Mouse (Mus musculus): ENCODE measurements around the gene AC124108.1. TPM values are rescaled to one million over a fixed set of nuclear protein-coding genes. Genes with fewer than 3 reads are reported as not detected.

AC124108.1 gene
- polyA plus RNA-seq, 1 experiment from 2014 or later: 3.6 TPM

- ATAC-seq (ENCODE audit: low read depth): no peak
- peak overlapping the region; percentile 68; the same call in 1 of the 2 replicates for H3K4me2 ChIP-seq (ENCODE audit: low read depth, low read length)
Measured at GRCm38 (mm10) chr1:132195681-132196080, 4.4 kb downstream of the AC124108.1 start.

GRCm38 (mm10) chr1:132196337-132196736 lies 5.1 kb downstream of the AC124108.1 start:
- Histone ChIP-seq H3K9ac (replicated peaks; ENCODE audit: low read depth, low read length) (no peak overlapping the region), H3K4me1 (ENCODE audit: control insufficient read depth, insufficient read depth, low read length) (peaks cover 70% of the 10 kb centered on the region), H3K27me3 (ENCODE audit: control insufficient read depth, insufficient read depth, low read length) (no peaks in the 10 kb centered on the region), H3K27ac (ENCODE audit: low read depth, low read length) (no peak overlapping the region), H3K9me3 (ENCODE audit: control insufficient read depth, low read length) (no peaks in the 10 kb centered on the region), H3K4me2 (ENCODE audit: low read depth, low read length) (peak overlapping the region; percentile 21; the same call in 1 of the 2 replicates), H3K36me3 (ENCODE audit: control insufficient read depth, insufficient read depth, low read length) (no peaks in the 10 kb centered on the region), H3K4me3 (ENCODE audit: low read depth, low read length) (no peak overlapping the region)
- no peak for ATAC-seq (ENCODE audit: low read depth)
- WGBS: 13% methylated on average over 7 of the region's 7 CpGs

More at GRCm38 (mm10) chr1:132195681-132196080, 4.4 kb downstream of the AC124108.1 start:
- Histone ChIP-seq H3K9me3 (ENCODE audit: control insufficient read depth, low read length) (no peaks in the 10 kb centered on the region), H3K9ac (replicated peaks; ENCODE audit: low read depth, low read length) (no peak overlapping the region), H3K27me3 (ENCODE audit: control insufficient read depth, insufficient read depth, low read length) (no peaks in the 10 kb centered on the region), H3K27ac (ENCODE audit: low read depth, low read length) (no peak overlapping the region), H3K4me1 (ENCODE audit: control insufficient read depth, insufficient read depth, low read length) (peaks cover 65% of the 10 kb centered on the region), H3K4me3 (ENCODE audit: low read depth, low read length) (no peak overlapping the region), H3K36me3 (ENCODE audit: control insufficient read depth, insufficient read depth, low read length) (no peaks in the 10 kb centered on the region)
- 29% methylated on average over 5 of the region's 5 CpGs for whole genome bisulfite sequencing

- H3K9ac ChIP-seq (replicated peaks; ENCODE audit: low read depth, low read length): no peak overlapping the region
- no peak overlapping the region for H3K4me3 ChIP-seq (ENCODE audit: low read depth, low read length)
- no peaks in the 10 kb centered on the region for H3K27me3 ChIP-seq (ENCODE audit: control insufficient read depth, insufficient read depth, low read length)
- WGBS: 4% methylated on average over 9 of the region's 9 CpGs
- H3K27ac ChIP-seq (ENCODE audit: low read depth, low read length): no peak overlapping the region
- H3K4me1 ChIP-seq (ENCODE audit: control insufficient read depth, insufficient read depth, low read length): peaks cover 70% of the 10 kb centered on the region
- no peak for ATAC-seq (ENCODE audit: low read depth)
- H3K36me3 ChIP-seq (ENCODE audit: control insufficient read depth, insufficient read depth, low read length): no peaks in the 10 kb centered on the region
- no peaks in the 10 kb centered on the region for H3K9me3 ChIP-seq (ENCODE audit: control insufficient read depth, low read length)
- H3K4me2 ChIP-seq (ENCODE audit: low read depth, low read length): peak overlapping the region; percentile 9; the same call in 1 of the 2 replicates
Measured at GRCm38 (mm10) chr1:132197666-132198065, 6.4 kb downstream of the AC124108.1 start.

- no peak overlapping the region for H3K9ac ChIP-seq (replicated peaks; ENCODE audit: low read depth, low read length)
- ATAC-seq (ENCODE audit: low read depth): no peak
- H3K4me3 ChIP-seq (ENCODE audit: low read depth, low read length): no peak overlapping the region
- no peaks in the 10 kb centered on the region for H3K27me3 ChIP-seq (ENCODE audit: control insufficient read depth, insufficient read depth, low read length)
- no peak overlapping the region for H3K27ac ChIP-seq (ENCODE audit: low read depth, low read length)
- no peaks in the 10 kb centered on the region for H3K36me3 ChIP-seq (ENCODE audit: control insufficient read depth, insufficient read depth, low read length)
- no peak overlapping the region for H3K4me2 ChIP-seq (ENCODE audit: low read depth, low read length)
- peaks cover 61% of the 10 kb centered on the region for H3K4me1 ChIP-seq (ENCODE audit: control insufficient read depth, insufficient read depth, low read length)
- 70% methylated on average over 16 of the region's 16 CpGs for WGBS
- no peaks in the 10 kb centered on the region for H3K9me3 ChIP-seq (ENCODE audit: control insufficient read depth, low read length)
Measured at GRCm38 (mm10) chr1:132198401-132199071, 7.3 kb downstream of the AC124108.1 start.

- Histone ChIP-seq H3K27me3 (ENCODE audit: control insufficient read depth, insufficient read depth, low read length) (no peaks in the 10 kb centered on the region), H3K4me3 (ENCODE audit: low read depth, low read length) (no peak overlapping the region), H3K9me3 (ENCODE audit: control insufficient read depth, low read length) (no peaks in the 10 kb centered on the region), H3K27ac (ENCODE audit: low read depth, low read length) (no peak overlapping the region), H3K4me1 (ENCODE audit: control insufficient read depth, insufficient read depth, low read length) (peaks cover 54% of the 10 kb centered on the region), H3K4me2 (ENCODE audit: low read depth, low read length) (no peak overlapping the region), H3K9ac (replicated peaks; ENCODE audit: low read depth, low read length) (no peak overlapping the region), H3K36me3 (ENCODE audit: control insufficient read depth, insufficient read depth, low read length) (no peaks in the 10 kb centered on the region)
- ATAC-seq (ENCODE audit: low read depth): no peak
- WGBS: 67% methylated on average over 6 of the region's 6 CpGs
Measured at GRCm38 (mm10) chr1:132199244-132199643, 8.0 kb downstream of the AC124108.1 start.

GRCm38 (mm10) chr1:132199934-132200333 lies 8.7 kb downstream of the AC124108.1 start:
- H3K9me3 ChIP-seq (ENCODE audit: control insufficient read depth, low read length): no peaks in the 10 kb centered on the region
- H3K27me3 ChIP-seq (ENCODE audit: control insufficient read depth, insufficient read depth, low read length): no peaks in the 10 kb centered on the region
- peak overlapping the region; percentile 26; the same call in 1 of the 2 replicates for H3K4me2 ChIP-seq (ENCODE audit: low read depth, low read length)
- 0 out of 2 replicates have a peak overlapping the region, but pooled peaks have one; percentile 16 for H3K27ac ChIP-seq (ENCODE audit: low read depth, low read length)
- peaks cover 47% of the 10 kb centered on the region for H3K4me1 ChIP-seq (ENCODE audit: control insufficient read depth, insufficient read depth, low read length)
- ATAC-seq (ENCODE audit: low read depth): no peak
- no peak overlapping the region for H3K4me3 ChIP-seq (ENCODE audit: low read depth, low read length)
- 18% methylated on average over 12 of the region's 12 CpGs for WGBS
- H3K36me3 ChIP-seq (ENCODE audit: control insufficient read depth, insufficient read depth, low read length): no peaks in the 10 kb centered on the region
- 0 out of 2 replicates have a peak overlapping the region, but pooled peaks have one; percentile 12 for H3K9ac ChIP-seq (replicated peaks; ENCODE audit: low read depth, low read length)

GRCm38 (mm10) chr1:132200562-132201510 lies 9.6 kb downstream of the AC124108.1 start:
- Histone ChIP-seq H3K4me3 (ENCODE audit: low read depth, low read length) (peak overlapping the region; percentile 16; the same call in 1 of the 2 replicates), H3K36me3 (ENCODE audit: control insufficient read depth, insufficient read depth, low read length) (no peaks in the 10 kb centered on the region), H3K9ac (replicated peaks; ENCODE audit: low read depth, low read length) (peak overlapping the region; percentile 4; the same call in 1 of the 2 replicates), H3K4me2 (ENCODE audit: low read depth, low read length) (peak overlapping the region; percentile 26; the same call in 1 of the 2 replicates), H3K9me3 (ENCODE audit: control insufficient read depth, low read length) (no peaks in the 10 kb centered on the region), H3K4me1 (ENCODE audit: control insufficient read depth, insufficient read depth, low read length) (peaks cover 38% of the 10 kb centered on the region), H3K27me3 (ENCODE audit: control insufficient read depth, insufficient read depth, low read length) (no peaks in the 10 kb centered on the region), H3K27ac (ENCODE audit: low read depth, low read length) (0 out of 2 replicates have a peak overlapping the region, but pooled peaks have one; percentile 12)
- WGBS: 9% methylated on average over 11 of the region's 11 CpGs
- ATAC-seq (ENCODE audit: low read depth): peak; percentile 83

- WGBS: 38% methylated on average over 4 of the region's 4 CpGs
- Histone ChIP-seq H3K9ac (replicated peaks; ENCODE audit: low read depth, low read length) (peak overlapping the region; percentile 4; the same call in 1 of the 2 replicates), H3K9me3 (ENCODE audit: control insufficient read depth, low read length) (no peaks in the 10 kb centered on the region), H3K27ac (ENCODE audit: low read depth, low read length) (no peak overlapping the region), H3K4me2 (ENCODE audit: low read depth, low read length) (peak overlapping the region; percentile 26; the same call in 1 of the 2 replicates), H3K4me3 (ENCODE audit: low read depth, low read length) (no peak overlapping the region), H3K27me3 (ENCODE audit: control insufficient read depth, insufficient read depth, low read length) (no peaks in the 10 kb centered on the region), H3K4me1 (ENCODE audit: control insufficient read depth, insufficient read depth, low read length) (peaks cover 32% of the 10 kb centered on the region), H3K36me3 (ENCODE audit: control insufficient read depth, insufficient read depth, low read length) (no peaks in the 10 kb centered on the region)
- no peak for ATAC-seq (ENCODE audit: low read depth)
Measured at GRCm38 (mm10) chr1:132201511-132201860, 10.2 kb downstream of the AC124108.1 start.

All from neural tube, embryonic 14.5 days (tissue).